Mouse (Mus musculus) embryonic facial prominence, embryonic 11.5 days (tissue): ENCODE results near the gene Sdc3. TPM values are rescaled to one million over a fixed set of nuclear protein-coding genes. Genes with fewer than 3 reads are reported as not detected.

ENCODE experiments used
- ATAC-seq: fragments of 200-750 bp; cut with Nextera tagmentation; replicated peaks from 2 replicates; pipeline ENCODE4 v1.8.0; 2017; ENCODE audit warnings: low read depth; ENCODE audit not compliant: insufficient number of reproducible peaks, low FRiP score, low TSS enrichment
- DNase-seq: peaks from one replicate; pipeline ENCODE4 v3.0.0-alpha.2; 2015; ENCODE audit warnings: low spot score
- H3K27ac ChIP-seq: fragments of 300-500 bp; sonication (generic); replicated peaks from 2 replicates; pipeline ENCODE4 v1.5.1; 2014; ENCODE audit warnings: mild to moderate bottlenecking, low read depth, low read length, control low read depth
- H3K27me3 ChIP-seq: fragments of 300-500 bp; sonication (generic); 2 replicates; pipeline ENCODE4 v1.6.1; 2014; ENCODE audit warnings: mild to moderate bottlenecking, low read length, moderate library complexity, mixed read lengths; ENCODE audit not compliant: control insufficient read depth, insufficient read depth
- H3K36me3 ChIP-seq: fragments of 300-500 bp; sonication (generic); replicated peaks from 2 replicates; pipeline ENCODE4 v1.6.1; 2014; ENCODE audit warnings: low read depth, mild to moderate bottlenecking, low read length, moderate library complexity, mixed read lengths; ENCODE audit not compliant: control insufficient read depth, insufficient read depth
- H3K4me1 ChIP-seq: fragments of 300-500 bp; sonication (generic); 2 replicates; pipeline ENCODE4 v1.6.1; 2014; ENCODE audit warnings: low read length, mixed read lengths; ENCODE audit not compliant: control insufficient read depth, insufficient read depth
- H3K4me2 ChIP-seq: fragments of 300-500 bp; sonication (generic); 2 replicates; pipeline ENCODE4 v1.6.1; 2014; ENCODE audit warnings: low read depth, mild to moderate bottlenecking, control low read depth, low read length, moderate library complexity
- H3K4me3 ChIP-seq: fragments of 300-500 bp; sonication (generic); 2 replicates; pipeline ENCODE4 v1.5.1; 2014; ENCODE audit warnings: low read depth, low read length, control low read depth
- H3K9ac ChIP-seq: fragments of 300-500 bp; sonication (generic); replicated peaks from 2 replicates; pipeline ENCODE4 v1.6.1; 2014; ENCODE audit warnings: mild to moderate bottlenecking, control low read depth, low read length
- H3K9me3 ChIP-seq: fragments of 300-500 bp; sonication (generic); replicated peaks from 2 replicates; pipeline ENCODE4 v1.6.1; 2016; ENCODE audit warnings: mild to moderate bottlenecking, low read length, inconsistent platforms, mixed read lengths; ENCODE audit not compliant: control insufficient read depth
- WGBS: fragments of 180-500 bp; shearing (Covaris S2); extraction: QIAGEN DNeasy Blood & Tissue Kit; methylation state at CpG from one replicate; pipeline ENCODE4 v1.1.7; 2014; 5-methylcytosine and 5-hydroxymethylcytosine counted together
- polyA plus RNA-seq: library from polyadenylated mRNA; unstranded; fragments of >200 nt; fragmentation: Nextera tagmentation; extraction: Ambion mirVana; gene quantifications from 2 replicates; pipeline ENCODE4 v1.2.1, GENCODE M21; 2014

Sdc3 gene
- polyA plus RNA-seq, 1 experiment from 2014 or later, result 12.3 TPM

GRCm38 (mm10) chr4:130779037-130779436 is 13.3 kb upstream of the Sdc3 start:
- Histone ChIP-seq H3K4me3 (no peak overlapping the region), H3K9me3 (no peaks in the 10 kb centered on the region), H3K4me2 (no peak overlapping the region), H3K27me3 (no peaks in the 10 kb centered on the region), H3K36me3 (peaks cover 8% of the 10 kb centered on the region), H3K4me1 (no peaks in the 10 kb centered on the region), H3K9ac (no peak overlapping the region), H3K27ac (no peak overlapping the region)
- ATAC-seq (no peak), DNase-seq (no peak)
- 86% methylated on average over 3 of the region's 3 CpGs for WGBS

GRCm38 (mm10) chr4:130782492-130782891 is 9.8 kb upstream of the Sdc3 start:
- WGBS, result 90% methylated on average over 2 of the region's 2 CpGs

GRCm38 (mm10) chr4:130784755-130785154 is 7.6 kb upstream of the Sdc3 start:
- Histone ChIP-seq H3K9me3 (no peaks in the 10 kb centered on the region), H3K4me3 (no peak overlapping the region), H3K4me1 (no peaks in the 10 kb centered on the region), H3K27me3 (no peaks in the 10 kb centered on the region), H3K27ac (no peak overlapping the region), H3K4me2 (no peak overlapping the region), H3K36me3 (no peaks in the 10 kb centered on the region; the same call in 1 of the 2 replicates), H3K9ac (no peak overlapping the region)
- DNase-seq (peak; percentile 77), ATAC-seq (no peak)
- WGBS, result 18% methylated on average over 4 of the region's 4 CpGs

More at GRCm38 (mm10) chr4:130782492-130782891, 9.8 kb upstream of the Sdc3 start:
- Histone ChIP-seq H3K27me3 (no peaks in the 10 kb centered on the region), H3K9ac (no peak overlapping the region), H3K36me3 (no peaks in the 10 kb centered on the region; the same call in 1 of the 2 replicates), H3K4me3 (no peak overlapping the region), H3K4me2 (no peak overlapping the region), H3K27ac (no peak overlapping the region), H3K4me1 (no peaks in the 10 kb centered on the region), H3K9me3 (no peaks in the 10 kb centered on the region)
- ATAC-seq (no peak), DNase-seq (no peak)

GRCm38 (mm10) chr4:130787530-130787929 is 4.8 kb upstream of the Sdc3 start:
- H3K9ac ChIP-seq, result no peak overlapping the region
- DNase-seq (no peak), ATAC-seq (no peak)
- H3K4me3 ChIP-seq, result no peak overlapping the region
- no peaks in the 10 kb centered on the region for H3K27me3 ChIP-seq
- WGBS, result 67% methylated on average over 5 of the region's 5 CpGs
- no peaks in the 10 kb centered on the region for H3K36me3 ChIP-seq
- no peaks in the 10 kb centered on the region for H3K4me1 ChIP-seq
- no peak overlapping the region for H3K4me2 ChIP-seq
- H3K9me3 ChIP-seq, result no peaks in the 10 kb centered on the region
- no peak overlapping the region for H3K27ac ChIP-seq

- ATAC-seq, result no peak
- 13% methylated on average over 6 of the region's 6 CpGs for WGBS
These were observed 2.2 kb upstream of the Sdc3 start for GRCm38 (mm10) chr4:130790180-130790579.

GRCm38 (mm10) chr4:130791811-130792375 is 444 bp upstream of the Sdc3 start:
- WGBS, result 5% methylated on average over 17 of the region's 19 CpGs
- Histone ChIP-seq H3K9me3 (no peaks in the 10 kb centered on the region), H3K36me3 (no peaks in the 10 kb centered on the region), H3K4me3 (peak overlapping the region; percentile 96), H3K4me1 (peaks cover 4% of the 10 kb centered on the region; the same call in 1 of the 2 replicates), H3K27me3 (no peaks in the 10 kb centered on the region), H3K9ac (peak overlapping the region; percentile 96), H3K27ac (no peak overlapping the region), H3K4me2 (peak overlapping the region; percentile 97)
- 0 out of 2 replicates have a peak, but pooled peaks have one; percentile 19 for ATAC-seq
- DNase-seq, result peak; percentile 44

More at GRCm38 (mm10) chr4:130790180-130790579, 2.2 kb upstream of the Sdc3 start:
- Histone ChIP-seq H3K36me3 (no peaks in the 10 kb centered on the region), H3K4me3 (no peak overlapping the region), H3K9ac (no peak overlapping the region), H3K27ac (no peak overlapping the region), H3K4me2 (no peak overlapping the region), H3K4me1 (peaks cover 4% of the 10 kb centered on the region; the same call in 1 of the 2 replicates), H3K9me3 (no peaks in the 10 kb centered on the region), H3K27me3 (no peaks in the 10 kb centered on the region)
- DNase-seq, result peak; percentile 90

GRCm38 (mm10) chr4:130793180-130793501 is 804 bp downstream of the Sdc3 start:
- H3K4me3 ChIP-seq, result peak overlapping the region; percentile 96
- ATAC-seq (no peak; the same call in 1 of the 2 replicates), DNase-seq (no peak)
- no peaks in the 10 kb centered on the region for H3K36me3 ChIP-seq
- peaks cover 16% of the 10 kb centered on the region for H3K4me1 ChIP-seq
- H3K9me3 ChIP-seq, result no peaks in the 10 kb centered on the region
- H3K27me3 ChIP-seq, result no peaks in the 10 kb centered on the region
- peak overlapping the region; percentile 96 for H3K9ac ChIP-seq
- no peak overlapping the region for H3K27ac ChIP-seq
- H3K4me2 ChIP-seq, result peak overlapping the region; percentile 97
- 33% methylated on average over 7 of the region's 7 CpGs for WGBS

GRCm38 (mm10) chr4:130794771-130795170 is 2.4 kb downstream of the Sdc3 start:
- Histone ChIP-seq H3K27me3 (no peaks in the 10 kb centered on the region), H3K4me3 (no peak overlapping the region)

More at GRCm38 (mm10) chr4:130794771-130795170, 2.4 kb downstream of the Sdc3 start:
- ATAC-seq (no peak), DNase-seq (no peak)
- Histone ChIP-seq H3K9me3 (no peaks in the 10 kb centered on the region), H3K9ac (no peak overlapping the region), H3K27ac (no peak overlapping the region), H3K4me2 (no peak overlapping the region), H3K4me1 (peaks cover 26% of the 10 kb centered on the region), H3K36me3 (no peaks in the 10 kb centered on the region)
- 45% methylated on average over 4 of the region's 4 CpGs for WGBS
